ENCODE assay signal across 9 mouse cellular contexts in genomic region chr16:18677746-18678679, GRCm38 (mm10). TPM values are rescaled to one million over a fixed set of nuclear protein-coding genes. Genes with fewer than 3 reads are reported as not detected.
DNase-seq lines count a peak whose midpoint lies in the region; ATAC-seq and TF ChIP-seq lines count a peak whose summit lies in the region.
"Had no signal": no experiment of that assay in that cellular context is flagged by ENCODE, and none has a peak within 500 bp of the region (broad histone marks: within the 10 kb centered on the region; RNA-seq: fewer than 3 reads in every experiment).

No protein-coding gene starts in this region.

- peak; percentile 79 for DNase-seq in CD4-positive, CD25-positive, alpha-beta regulatory T cell, adult 2 months (ENCODE audit: low read depth, low spot score)
- peak; percentile 72 for DNase-seq in MN1 (ENCODE audit: low spot score)
- DNase-seq in cerebellum, adult 9-11 months: peak; percentile 40
- DNase-seq in gastrocnemius, postnatal 25 days: peak; percentile 51
- DNase-seq in layer of hippocampus, adult 2 months (ENCODE audit: low spot score in 2 of 2): peak; percentile 34 to 73
- peak; percentile 87 for DNase-seq in lung, postnatal 36 days
- DNase-seq in spleen, adult 12 weeks (ENCODE audit: low spot score): peak; percentile 39

- TF ChIP-seq CTCF in layer of hippocampus, adult 2 months (conservative IDR thresholded peaks at IDR 0.05): peak; percentile 87

- no peak for ATAC-seq in erythroid progenitor cell, adult 5-6 weeks (replicated peaks; ENCODE audit: low FRiP score, poor library complexity, severe bottlenecking)

- H3K4me3 ChIP-seq in layer of hippocampus, adult 2 months: no peak overlapping the region
- H3K4me3 ChIP-seq: limb, embryonic 13.5 days had no signal

- H3K27ac ChIP-seq in layer of hippocampus, adult 2 months: no peak overlapping the region
- H3K27ac ChIP-seq: limb, embryonic 13.5 days had no signal

RNA-seq across cellular contexts. Expression of gene Sept5, which starts 48.3 kb away (rescaled TPM):
- total RNA-seq in gastrocnemius, postnatal 25 days (2021): 1 to 10 TPM; 5.5 to 5.8 TPM
- total RNA-seq in layer of hippocampus, adult 2 months (2021): 100 to 1,000 TPM; 560 to 619 TPM
- 2.1 and 7.6 TPM in 2 replicates for total RNA-seq in erythroid progenitor cell, adult 5-6 weeks (2015; ENCODE audit: low replicate concordance)
- total RNA-seq in erythroid progenitor cell, adult 5-6 weeks (2017; ENCODE audit: low replicate concordance): 11.2 TPM in 1 of 2 replicates, not detected in the other

RNA-seq across cellular contexts. Expression of gene Gm49601, which starts 51.8 kb away (rescaled TPM):
- 1 to 10 TPM; 1.3 to 2.4 TPM for total RNA-seq in gastrocnemius, postnatal 25 days (2021)
- 100 to 1,000 TPM; 207 to 223 TPM for total RNA-seq in layer of hippocampus, adult 2 months (2021)
- 6.1 TPM in 1 of 2 replicates, not detected in the other for total RNA-seq in erythroid progenitor cell, adult 5-6 weeks (2015; ENCODE audit: low replicate concordance)
- total RNA-seq in erythroid progenitor cell, adult 5-6 weeks (2017; ENCODE audit: low replicate concordance): 4.2 TPM in 1 of 2 replicates, not detected in the other

RNA-seq across cellular contexts. Expression of gene Gp1bb, which starts 55.8 kb away (rescaled TPM):
- under 1 TPM in 1 of 2 experiments, not detected in 1; 0.28 TPM for total RNA-seq in gastrocnemius, postnatal 25 days (2021)
- 1 to 10 TPM; 1.0 to 1.4 TPM for total RNA-seq in layer of hippocampus, adult 2 months (2021)
- total RNA-seq in erythroid progenitor cell, adult 5-6 weeks (2015; ENCODE audit: low replicate concordance): 1.7 TPM in 1 of 2 replicates, not detected in the other
- total RNA-seq in erythroid progenitor cell, adult 5-6 weeks (2017; ENCODE audit: low replicate concordance): 0.51 TPM in 1 of 2 replicates, not detected in the other

Comparison
In these comparisons a context has a peak if more than half of its experiments do, and no peak if none do; other contexts are left out.
1. RNA of gene Sept5, which starts 48.3 kb away (total RNA-seq): 560 to 619 TPM in layer of hippocampus, adult 2 months; 5.5 to 5.8 TPM in gastrocnemius, postnatal 25 days and 2.1 to 11.2 TPM in erythroid progenitor cell, adult 5-6 weeks; every median in the first group is over 10 times any median in the second.
2. RNA of gene Gm49601, which starts 51.8 kb away (total RNA-seq): 207 to 223 TPM in layer of hippocampus, adult 2 months; 1.3 to 2.4 TPM in gastrocnemius, postnatal 25 days and 4.2 to 6.1 TPM in erythroid progenitor cell, adult 5-6 weeks; every median in the first group is over 10 times any median in the second.
3. Peak in every context shown above with its lines, with median percentiles within 50 percentile points of each other: DNase-seq.